Mouse (Mus musculus) gastrocnemius, postnatal 14 days (tissue): Measurements from ENCODE around the gene Tmigd3. TPM values are rescaled to one million over a fixed set of nuclear protein-coding genes. Genes with fewer than 3 reads are reported as not detected.

ENCODE experiments used
- DNase-seq: peaks from one replicate; pipeline ENCODE4 v3.0.0; 2021; ENCODE audit warnings: mixed read lengths
- intact Hi-C: fragments of 180-260 bp; cut with DNase I; formaldehyde crosslinking; loops from one replicate; pipeline ENCODE4 v1.15.1; 2025; ENCODE audit warnings: low total_unique reads
- long read RNA-seq, 2 experiments: library from polyadenylated mRNA; stranded (forward); transcript quantifications; one replicate each; pipeline ENCODE4 v2.0.0; 2021
- total RNA-seq, 2 experiments: library from RNA; stranded (reverse); gene quantifications; 2 replicates each; pipeline ENCODE4 v1.2.3; 2021

Gene Tmigd3
- not detected for total RNA-seq
- long read RNA-seq, experiment 1 = 0 reads
- long read RNA-seq, experiment 2 = 0 reads

- intact Hi-C loops = no loop called here
- no peak for DNase-seq
Observed at GRCm38 (mm10) chr3:105870558-105870957, at the start of gene Tmigd3, which contains the start of gene Adora3. Gene Tmigd3, plus strand, starts transcription at chr3:105870903. Gene Adora3, plus strand, starts transcription at chr3:105870858.

GRCm38 (mm10) chr3:105821504-105821903 lies 49.2 kb upstream of the Tmigd3 start:
- intact Hi-C loops = no loop called here
- no peak for DNase-seq

GRCm38 (mm10) chr3:105823609-105824008 lies 47.1 kb upstream of the Tmigd3 start:
- intact Hi-C loops = no loop called here
- DNase-seq = no peak

GRCm38 (mm10) chr3:105824103-105824502 lies 46.6 kb upstream of the Tmigd3 start:
- intact Hi-C loops = no loop called here
- no peak for DNase-seq

GRCm38 (mm10) chr3:105824704-105825103 lies 46.0 kb upstream of the Tmigd3 start:
- DNase-seq = no peak
- intact Hi-C loops = no loop called here

GRCm38 (mm10) chr3:105825501-105826161 lies 45.1 kb upstream of the Tmigd3 start:
- intact Hi-C loops = no loop called here

GRCm38 (mm10) chr3:105831584-105831983 lies 39.1 kb upstream of the Tmigd3 start:
- intact Hi-C loops = no loop called here
- DNase-seq = no peak

More at GRCm38 (mm10) chr3:105825501-105826161, 45.1 kb upstream of the Tmigd3 start:
- peak; percentile 64 for DNase-seq

- intact Hi-C loops = no loop called here
Observed at GRCm38 (mm10) chr3:105835875-105836274, 34.8 kb upstream of the Tmigd3 start.

GRCm38 (mm10) chr3:105836883-105837282 lies 33.8 kb upstream of the Tmigd3 start:
- intact Hi-C loops = no loop called here
- no peak for DNase-seq

More at GRCm38 (mm10) chr3:105835875-105836274, 34.8 kb upstream of the Tmigd3 start:
- no peak for DNase-seq

GRCm38 (mm10) chr3:105838655-105839054 lies 32.0 kb upstream of the Tmigd3 start:
- intact Hi-C loops = no loop called here
- DNase-seq = no peak

- intact Hi-C loops = no loop called here
- no peak for DNase-seq
Observed at GRCm38 (mm10) chr3:105839836-105840235, 30.9 kb upstream of the Tmigd3 start.

- intact Hi-C loops = no loop called here
Observed at GRCm38 (mm10) chr3:105846294-105847069, 24.2 kb upstream of the Tmigd3 start.

GRCm38 (mm10) chr3:105853781-105854180 lies 16.9 kb upstream of the Tmigd3 start:
- DNase-seq = no peak
- intact Hi-C loops = no loop called here

More at GRCm38 (mm10) chr3:105846294-105847069, 24.2 kb upstream of the Tmigd3 start:
- DNase-seq = no peak

- no peak for DNase-seq
- intact Hi-C loops = no loop called here
Observed at GRCm38 (mm10) chr3:105854786-105855185, 15.9 kb upstream of the Tmigd3 start.

GRCm38 (mm10) chr3:105857513-105857912 lies 13.2 kb upstream of the Tmigd3 start:
- intact Hi-C loops = no loop called here
- DNase-seq = no peak

- intact Hi-C loops = no loop called here
Observed at GRCm38 (mm10) chr3:105861747-105862366, 8.8 kb upstream of the Tmigd3 start.

GRCm38 (mm10) chr3:105864123-105864522 lies 6.6 kb upstream of the Tmigd3 start:
- DNase-seq = no peak
- intact Hi-C loops = no loop called here

More at GRCm38 (mm10) chr3:105861747-105862366, 8.8 kb upstream of the Tmigd3 start:
- no peak for DNase-seq

GRCm38 (mm10) chr3:105865122-105865521 lies 5.6 kb upstream of the Tmigd3 start:
- intact Hi-C loops = no loop called here
- DNase-seq = no peak

- intact Hi-C loops = no loop called here
- no peak for DNase-seq
Observed at GRCm38 (mm10) chr3:105868135-105868534, 2.6 kb upstream of the Tmigd3 start.

- DNase-seq = no peak
- intact Hi-C loops = no loop called here
Observed at GRCm38 (mm10) chr3:105872034-105872433, 1.3 kb downstream of the Tmigd3 start.
